Mouse (Mus musculus) ES-Bruce4 (cell line): Measurements from ENCODE around the gene Mogat2. TPM values are rescaled to one million over a fixed set of nuclear protein-coding genes. Genes with fewer than 3 reads are reported as not detected.

Experiments
- H3K27ac ChIP-seq: 2 replicates; pipeline ENCODE4 v1.5.1; 2012; ENCODE audit warnings: low read length, inconsistent platforms; ENCODE audit not compliant: insufficient read depth
- H3K27me3 ChIP-seq: 2 replicates; pipeline ENCODE4 v1.6.1; 2012; ENCODE audit warnings: mild to moderate bottlenecking, low read length, inconsistent platforms; ENCODE audit not compliant: control insufficient read depth, poor library complexity, insufficient read depth, severe bottlenecking
- H3K36me3 ChIP-seq: 2 replicates; pipeline ENCODE4 v1.6.1; 2012; ENCODE audit warnings: inconsistent platforms, mild to moderate bottlenecking, low read length, moderate library complexity; ENCODE audit not compliant: control insufficient read depth, poor library complexity, insufficient read depth, severe bottlenecking
- H3K4me1 ChIP-seq: one replicate; pipeline ENCODE4 v1.8.1; 2011; ENCODE audit warnings: low read length; ENCODE audit not compliant: control insufficient read depth, insufficient read depth
- H3K4me3 ChIP-seq: 2 replicates; pipeline ENCODE4 v1.5.1; 2011; ENCODE audit warnings: low read depth, mild to moderate bottlenecking, low read length
- H3K9ac ChIP-seq: 2 replicates; pipeline ENCODE4 v1.6.1; 2012; ENCODE audit warnings: low read depth, mild to moderate bottlenecking, inconsistent platforms; ENCODE audit not compliant: poor library complexity, severe bottlenecking
- H3K9me3 ChIP-seq: replicated peaks from 2 replicates; pipeline ENCODE4 v1.6.1; 2012; ENCODE audit warnings: mild to moderate bottlenecking, low read length, inconsistent platforms; ENCODE audit not compliant: control insufficient read depth, poor library complexity, insufficient read depth, severe bottlenecking
- CTCF ChIP-seq: IDR thresholded peaks from one replicate; pipeline ENCODE4 v1.8.1; 2011; ENCODE audit warnings: low read depth, low read length
- EP300 ChIP-seq: IDR thresholded peaks from 2 replicates; pipeline ENCODE4 v1.6.1; 2011; ENCODE audit warnings: low read depth, low read length; ENCODE audit not compliant: insufficient read depth
- POLR2A ChIP-seq: IDR thresholded peaks from one replicate; pipeline ENCODE4 v1.8.1; 2011; ENCODE audit warnings: low read length; ENCODE audit not compliant: insufficient read depth
- polyA plus RNA-seq: library from polyadenylated mRNA; stranded (reverse); fragments of >200 nt; gene quantifications from 2 replicates; pipeline ENCODE4 v1.2.4, GENCODE M21; 2011; ENCODE audit warnings: low read depth; ENCODE audit not compliant: missing spikeins, insufficient read depth, insufficient read length

Gene Mogat2
- 9.1 and 9.3 TPM in 2 replicates for polyA plus RNA-seq

- no peak within 1 kb of the TSS for H3K9ac ChIP-seq
- H3K36me3 ChIP-seq = no peaks in the 10 kb centered on the region
- no peak within 1 kb of the TSS for H3K27ac ChIP-seq
- H3K9me3 ChIP-seq = no peaks in the 10 kb centered on the region
- no peaks in the 10 kb centered on the region for H3K4me1 ChIP-seq
- H3K27me3 ChIP-seq = no peaks in the 10 kb centered on the region
- TF ChIP-seq POLR2A (no peak), CTCF (no peak), EP300 (no peak)
- peak within 1 kb of the TSS; percentile 8; the same call in 1 of the 2 replicates for H3K4me3 ChIP-seq
Observed at GRCm38 (mm10) chr7:99238417-99238816, at the start of gene Mogat2. Gene Mogat2 (minus strand): TSS chr7:99238619.

- H3K4me1 ChIP-seq = no peaks in the 10 kb centered on the region
- H3K27ac ChIP-seq = no peak overlapping the region
- no peak overlapping the region for H3K4me3 ChIP-seq
- no peak overlapping the region for H3K9ac ChIP-seq
- TF ChIP-seq EP300 (no peak), POLR2A (no peak), CTCF (no peak)
- H3K36me3 ChIP-seq = no peaks in the 10 kb centered on the region
- H3K27me3 ChIP-seq = no peaks in the 10 kb centered on the region; the same call in 1 of the 2 replicates
- no peaks in the 10 kb centered on the region for H3K9me3 ChIP-seq
Observed at GRCm38 (mm10) chr7:99287287-99287686, 48.9 kb upstream of the Mogat2 start.

GRCm38 (mm10) chr7:99279586-99279985 lies 41.2 kb upstream of the Mogat2 start:
- Histone ChIP-seq H3K4me3 (no peak overlapping the region), H3K27ac (no peak overlapping the region), H3K36me3 (no peaks in the 10 kb centered on the region), H3K4me1 (no peaks in the 10 kb centered on the region), H3K27me3 (no peaks in the 10 kb centered on the region; the same call in 1 of the 2 replicates), H3K9ac (no peak overlapping the region), H3K9me3 (no peaks in the 10 kb centered on the region)
- TF ChIP-seq EP300 = no peak
- no peak for TF ChIP-seq CTCF
- TF ChIP-seq POLR2A = no peak

GRCm38 (mm10) chr7:99278309-99278708 lies 39.9 kb upstream of the Mogat2 start:
- Histone ChIP-seq H3K27me3 (no peaks in the 10 kb centered on the region), H3K4me3 (no peak overlapping the region), H3K36me3 (no peaks in the 10 kb centered on the region), H3K9ac (no peak overlapping the region), H3K27ac (no peak overlapping the region), H3K9me3 (no peaks in the 10 kb centered on the region), H3K4me1 (no peaks in the 10 kb centered on the region)
- TF ChIP-seq CTCF (no peak), POLR2A (no peak), EP300 (no peak)

- H3K27ac ChIP-seq = no peak overlapping the region
- TF ChIP-seq CTCF (no peak), POLR2A (no peak), EP300 (no peak)
- no peaks in the 10 kb centered on the region for H3K36me3 ChIP-seq
- H3K4me1 ChIP-seq = no peaks in the 10 kb centered on the region
- H3K9ac ChIP-seq = no peak overlapping the region
- no peaks in the 10 kb centered on the region for H3K27me3 ChIP-seq
- H3K9me3 ChIP-seq = no peaks in the 10 kb centered on the region
- no peak overlapping the region for H3K4me3 ChIP-seq
Observed at GRCm38 (mm10) chr7:99276679-99277078, 38.3 kb upstream of the Mogat2 start.

- H3K4me3 ChIP-seq = no peak overlapping the region
- H3K27ac ChIP-seq = no peak overlapping the region
- no peaks in the 10 kb centered on the region for H3K4me1 ChIP-seq
- H3K27me3 ChIP-seq = no peaks in the 10 kb centered on the region
- TF ChIP-seq CTCF (no peak), POLR2A (no peak), EP300 (no peak)
- no peaks in the 10 kb centered on the region for H3K36me3 ChIP-seq
- no peak overlapping the region for H3K9ac ChIP-seq
- H3K9me3 ChIP-seq = no peaks in the 10 kb centered on the region
Observed at GRCm38 (mm10) chr7:99275131-99275530, 36.7 kb upstream of the Mogat2 start.
